Mouse (Mus musculus) heart, embryonic 12.5 days (tissue): Measurements from ENCODE around the gene Trcg1. TPM values are rescaled to one million over a fixed set of nuclear protein-coding genes. Genes with fewer than 3 reads are reported as not detected.

Source experiments
- ATAC-seq: fragments of 200-750 bp; cut with Nextera tagmentation; 2 replicates; pipeline ENCODE4 v1.8.0; 2017; ENCODE audit warnings: moderate TSS enrichment, moderate library complexity; ENCODE audit not compliant: insufficient number of reproducible peaks, low FRiP score
- H3K27ac ChIP-seq: fragments of 300-500 bp; sonication (generic); 2 replicates; pipeline ENCODE4 v1.5.1; 2016; ENCODE audit warnings: mild to moderate bottlenecking, moderate library complexity; ENCODE audit not compliant: poor library complexity, severe bottlenecking
- H3K27me3 ChIP-seq: fragments of 300-500 bp; sonication (generic); replicated peaks from 2 replicates; pipeline ENCODE4 v1.6.1; 2016; ENCODE audit warnings: mild to moderate bottlenecking, moderate library complexity
- H3K36me3 ChIP-seq: fragments of 300-500 bp; sonication (generic); 2 replicates; pipeline ENCODE4 v1.6.1; 2016; ENCODE audit warnings: mild to moderate bottlenecking, moderate library complexity
- H3K4me1 ChIP-seq: fragments of 300-500 bp; sonication (generic); replicated peaks from 2 replicates; pipeline ENCODE4 v1.6.1; 2016; ENCODE audit warnings: mild to moderate bottlenecking
- H3K4me2 ChIP-seq: fragments of 300-500 bp; sonication (generic); 2 replicates; pipeline ENCODE4 v1.6.1; 2016; ENCODE audit warnings: mild to moderate bottlenecking, moderate library complexity
- H3K4me3 ChIP-seq: fragments of 300-500 bp; sonication (generic); 2 replicates; pipeline ENCODE4 v1.5.1; 2016; ENCODE audit warnings: mild to moderate bottlenecking
- H3K9ac ChIP-seq: fragments of 300-500 bp; sonication (generic); 2 replicates; pipeline ENCODE4 v1.6.1; 2016; ENCODE audit warnings: mild to moderate bottlenecking, moderate library complexity
- H3K9me3 ChIP-seq: fragments of 300-500 bp; sonication (generic); replicated peaks from 2 replicates; pipeline ENCODE4 v1.6.1; 2016; ENCODE audit warnings: mild to moderate bottlenecking, moderate library complexity
- WGBS: fragments of 180-500 bp; shearing (Covaris S2); methylation state at CpG from one replicate; pipeline ENCODE4 v1.1.7; 2016; 5-methylcytosine and 5-hydroxymethylcytosine counted together
- polyA plus RNA-seq: library from polyadenylated mRNA; unstranded; fragments of >200 nt; fragmentation: Nextera tagmentation; extraction: Ambion mirVana; gene quantifications from 2 replicates; pipeline ENCODE4 v1.2.1, GENCODE M21; 2016

The Trcg1 gene
- polyA plus RNA-seq, 1 experiment from 2014 or later: not detected

GRCm38 (mm10) chr9:57232341-57232940 is 3.9 kb upstream of the Trcg1 start:
- no peak overlapping the region for H3K9ac ChIP-seq
- no peaks in the 10 kb centered on the region for H3K36me3 ChIP-seq
- no peak overlapping the region for H3K4me2 ChIP-seq
- ATAC-seq: no peak
- no peaks in the 10 kb centered on the region for H3K9me3 ChIP-seq
- WGBS: 77% methylated on average over 5 of the region's 5 CpGs
- peaks cover 9% of the 10 kb centered on the region; the same call in 1 of the 2 replicates for H3K27me3 ChIP-seq
- H3K27ac ChIP-seq: no peak overlapping the region
- H3K4me1 ChIP-seq: 0 out of 2 replicates have a peak, but pooled peaks cover 3% of the 10 kb centered on the region
- H3K4me3 ChIP-seq: no peak overlapping the region

- H3K4me1 ChIP-seq: 0 out of 2 replicates have a peak, but pooled peaks cover 3% of the 10 kb centered on the region
- no peaks in the 10 kb centered on the region for H3K36me3 ChIP-seq
- H3K4me3 ChIP-seq: no peak overlapping the region
- no peaks in the 10 kb centered on the region for H3K9me3 ChIP-seq
- peaks cover 3% of the 10 kb centered on the region; the same call in 1 of the 2 replicates for H3K27me3 ChIP-seq
- H3K9ac ChIP-seq: no peak overlapping the region
- no peak overlapping the region for H3K4me2 ChIP-seq
- H3K27ac ChIP-seq: no peak overlapping the region
- WGBS: 37% methylated on average over 6 of the region's 6 CpGs
- no peak for ATAC-seq
Observed at GRCm38 (mm10) chr9:57233142-57233541, 3.2 kb upstream of the Trcg1 start.

GRCm38 (mm10) chr9:57233767-57234166 is 2.6 kb upstream of the Trcg1 start:
- no peak for ATAC-seq

GRCm38 (mm10) chr9:57237705-57238104 is 1.3 kb downstream of the Trcg1 start:
- no peak overlapping the region for H3K9ac ChIP-seq
- ATAC-seq: no peak
- no peak overlapping the region for H3K4me3 ChIP-seq
- peaks cover 4% of the 10 kb centered on the region; the same call in 1 of the 2 replicates for H3K27me3 ChIP-seq
- 73% methylated on average over 5 of the region's 5 CpGs for WGBS
- no peaks in the 10 kb centered on the region for H3K36me3 ChIP-seq
- H3K9me3 ChIP-seq: no peaks in the 10 kb centered on the region
- no peak overlapping the region for H3K27ac ChIP-seq
- H3K4me2 ChIP-seq: no peak overlapping the region
- no peaks in the 10 kb centered on the region for H3K4me1 ChIP-seq

More at GRCm38 (mm10) chr9:57233767-57234166, 2.6 kb upstream of the Trcg1 start:
- H3K27ac ChIP-seq: no peak overlapping the region
- H3K27me3 ChIP-seq: no peaks in the 10 kb centered on the region
- 0 out of 2 replicates have a peak, but pooled peaks cover 3% of the 10 kb centered on the region for H3K4me1 ChIP-seq
- WGBS: 83% methylated on average over 3 of the region's 3 CpGs
- H3K9me3 ChIP-seq: no peaks in the 10 kb centered on the region
- H3K9ac ChIP-seq: no peak overlapping the region
- H3K36me3 ChIP-seq: no peaks in the 10 kb centered on the region
- no peak overlapping the region for H3K4me2 ChIP-seq
- H3K4me3 ChIP-seq: no peak overlapping the region

- no peak overlapping the region for H3K4me3 ChIP-seq
- H3K36me3 ChIP-seq: no peaks in the 10 kb centered on the region
- no peaks in the 10 kb centered on the region for H3K9me3 ChIP-seq
- peaks cover 4% of the 10 kb centered on the region; the same call in 1 of the 2 replicates for H3K27me3 ChIP-seq
- no peak overlapping the region for H3K9ac ChIP-seq
- no peaks in the 10 kb centered on the region for H3K4me1 ChIP-seq
- WGBS: 77% methylated on average over 2 of the region's 2 CpGs
- ATAC-seq: no peak
- no peak overlapping the region for H3K27ac ChIP-seq
- H3K4me2 ChIP-seq: no peak overlapping the region
Observed at GRCm38 (mm10) chr9:57238220-57238619, 1.9 kb downstream of the Trcg1 start.

GRCm38 (mm10) chr9:57241111-57241510 is 4.8 kb downstream of the Trcg1 start:
- no peaks in the 10 kb centered on the region for H3K36me3 ChIP-seq
- 72% methylated on average over 5 of the region's 5 CpGs for WGBS
- no peak for ATAC-seq

GRCm38 (mm10) chr9:57242916-57243315 is 6.6 kb downstream of the Trcg1 start:
- H3K4me2 ChIP-seq: no peak overlapping the region
- no peaks in the 10 kb centered on the region for H3K36me3 ChIP-seq
- no peak overlapping the region for H3K9ac ChIP-seq
- H3K9me3 ChIP-seq: no peaks in the 10 kb centered on the region
- H3K27ac ChIP-seq: no peak overlapping the region
- WGBS: 34% methylated on average over 5 of the region's 5 CpGs
- H3K4me1 ChIP-seq: peaks cover 13% of the 10 kb centered on the region
- H3K4me3 ChIP-seq: no peak overlapping the region
- ATAC-seq: no peak
- H3K27me3 ChIP-seq: peaks cover 7% of the 10 kb centered on the region; the same call in 1 of the 2 replicates

More at GRCm38 (mm10) chr9:57241111-57241510, 4.8 kb downstream of the Trcg1 start:
- H3K4me2 ChIP-seq: no peak overlapping the region
- H3K4me3 ChIP-seq: no peak overlapping the region
- H3K4me1 ChIP-seq: 0 out of 2 replicates have a peak, but pooled peaks cover 2% of the 10 kb centered on the region
- H3K9ac ChIP-seq: no peak overlapping the region
- no peak overlapping the region for H3K27ac ChIP-seq
- no peaks in the 10 kb centered on the region for H3K9me3 ChIP-seq
- peaks cover 7% of the 10 kb centered on the region; the same call in 1 of the 2 replicates for H3K27me3 ChIP-seq

GRCm38 (mm10) chr9:57244106-57244685 is 7.8 kb downstream of the Trcg1 start:
- peaks cover 7% of the 10 kb centered on the region; the same call in 1 of the 2 replicates for H3K27me3 ChIP-seq
- no peak overlapping the region for H3K4me2 ChIP-seq
- H3K9ac ChIP-seq: no peak overlapping the region
- H3K4me3 ChIP-seq: no peak overlapping the region
- H3K36me3 ChIP-seq: no peaks in the 10 kb centered on the region
- H3K27ac ChIP-seq: no peak overlapping the region
- peaks cover 21% of the 10 kb centered on the region for H3K4me1 ChIP-seq
- ATAC-seq: no peak
- no peaks in the 10 kb centered on the region for H3K9me3 ChIP-seq
- 25% methylated on average over 7 of the region's 7 CpGs for WGBS

GRCm38 (mm10) chr9:57246482-57246881 is 10.1 kb downstream of the Trcg1 start:
- Histone ChIP-seq H3K4me2 (no peak overlapping the region), H3K4me3 (no peak overlapping the region), H3K36me3 (peaks cover 5% of the 10 kb centered on the region; the same call in 1 of the 2 replicates), H3K9ac (no peak overlapping the region), H3K27me3 (peaks cover 3% of the 10 kb centered on the region; the same call in 1 of the 2 replicates), H3K27ac (no peak overlapping the region), H3K9me3 (no peaks in the 10 kb centered on the region), H3K4me1 (peaks cover 26% of the 10 kb centered on the region)
- WGBS: 88% methylated on average over 5 of the region's 5 CpGs
- no peak for ATAC-seq

- Histone ChIP-seq H3K27me3 (0 out of 2 replicates have a peak, but pooled peaks cover 3% of the 10 kb centered on the region), H3K9ac (no peak overlapping the region), H3K4me1 (peaks cover 26% of the 10 kb centered on the region), H3K27ac (no peak overlapping the region), H3K4me2 (no peak overlapping the region), H3K36me3 (peaks cover 13% of the 10 kb centered on the region), H3K9me3 (no peaks in the 10 kb centered on the region), H3K4me3 (no peak overlapping the region)
- 56% methylated on average over 8 of the region's 8 CpGs for WGBS
- ATAC-seq: no peak
Observed at GRCm38 (mm10) chr9:57247201-57247671, 10.9 kb downstream of the Trcg1 start.
